Mouse (Mus musculus): ENCODE results near the gene Cdc16. TPM values are rescaled to one million over a fixed set of nuclear protein-coding genes. Genes with fewer than 3 reads are reported as not detected.

Cdc16 gene
- total RNA-seq, 2 experiments from 2014 or later = 68.6 to 83.2 TPM

DNA sequence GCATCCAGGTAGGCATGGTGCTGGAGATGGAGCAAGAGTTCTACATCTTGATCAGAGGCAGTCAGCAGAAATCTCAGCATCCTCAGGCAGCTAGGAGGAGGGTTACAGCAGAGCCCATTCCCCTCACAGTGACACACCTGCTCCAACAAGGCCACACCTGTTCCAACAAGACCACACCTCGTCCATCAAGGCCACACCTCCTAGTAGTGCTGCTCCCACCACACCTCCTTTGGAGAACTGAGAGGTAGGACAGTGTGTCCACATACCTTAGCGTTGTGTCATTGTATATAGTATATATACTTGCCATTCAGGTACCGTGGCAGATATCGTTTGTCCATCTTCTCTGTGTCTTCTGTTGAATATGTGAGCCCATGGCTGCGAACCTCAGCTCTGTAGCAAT, 40.2 kb downstream of the Cdc16 start:
- no peak for ATAC-seq (replicated peaks; ENCODE audit: poor library complexity, severe bottlenecking)

- no peak for ATAC-seq (replicated peaks; ENCODE audit: poor library complexity, severe bottlenecking)
These were observed 42.1 kb downstream of the Cdc16 start for GRCm38 (mm10) chr8:13799566-13799965.

DNA sequence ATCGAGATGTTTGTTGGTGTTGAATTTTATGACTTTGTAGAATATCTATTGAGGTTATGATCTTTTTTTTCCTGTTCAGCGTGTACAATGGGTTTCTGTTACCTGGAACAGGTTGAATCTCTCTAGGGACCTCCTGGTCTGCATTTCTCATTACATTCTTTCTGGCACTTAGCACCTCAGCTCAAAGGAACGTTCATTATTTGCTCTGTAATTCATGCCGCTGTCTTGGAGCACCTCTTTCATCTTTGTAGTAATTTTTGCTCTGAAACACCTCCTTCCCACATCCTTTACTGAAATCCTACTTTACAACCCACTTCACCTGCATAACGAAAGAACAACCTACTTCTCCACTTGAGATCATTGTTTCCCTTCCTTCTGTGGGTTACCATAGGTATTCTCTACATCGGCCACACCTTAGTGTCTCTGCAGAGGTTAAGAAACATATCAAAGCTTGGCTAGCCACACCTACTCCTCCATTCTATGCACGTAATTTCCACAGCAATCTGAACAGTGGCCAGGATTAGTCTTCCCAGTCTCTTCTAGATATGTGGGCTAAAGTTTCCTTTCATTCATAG, 71.2 kb downstream of the Cdc16 start:
- ATAC-seq (replicated peaks; ENCODE audit: poor library complexity, severe bottlenecking) = no peak

Other genes with a start within 250 kb of the Cdc16 start
- gene 1700029H14Rik, start 195.2 kb upstream of the Cdc16 start, total RNA-seq (2014; fragmentation: Nextera tagmentation) = not detected in 2 replicates
- gene 1700029H14Rik, start 195.2 kb upstream of the Cdc16 start, total RNA-seq (2017) = not detected in 2 replicates
- 52.5 and 55.5 TPM in 2 replicates for gene Rasa3, start 80.1 kb upstream of the Cdc16 start, total RNA-seq (2014; fragmentation: Nextera tagmentation)
- 53.3 and 54.4 TPM in 2 replicates for gene Rasa3, start 80.1 kb upstream of the Cdc16 start, total RNA-seq (2017)
- gene Cfap97d2, start 51.8 kb upstream of the Cdc16 start, total RNA-seq (2014; fragmentation: Nextera tagmentation) = not detected in 2 replicates
- gene Cfap97d2, start 51.8 kb upstream of the Cdc16 start, total RNA-seq (2017) = not detected in 2 replicates
- 16.3 and 23.5 TPM in 2 replicates for gene Upf3a, start 27.9 kb downstream of the Cdc16 start, total RNA-seq (2014; fragmentation: Nextera tagmentation)
- 24.0 and 24.7 TPM in 2 replicates for gene Upf3a, start 27.9 kb downstream of the Cdc16 start, total RNA-seq (2017)
- not detected in 2 replicates for gene AF366264, start 80.7 kb downstream of the Cdc16 start, total RNA-seq (2014; fragmentation: Nextera tagmentation)
- gene AF366264, start 80.7 kb downstream of the Cdc16 start, total RNA-seq (2017) = not detected in 2 replicates
- 29.9 and 30.3 TPM in 2 replicates for gene Champ1, start 112.0 kb downstream of the Cdc16 start, total RNA-seq (2014; fragmentation: Nextera tagmentation)
- 32.0 and 37.2 TPM in 2 replicates for gene Champ1, start 112.0 kb downstream of the Cdc16 start, total RNA-seq (2017)
- gene Coprs, start 132.6 kb downstream of the Cdc16 start, total RNA-seq (2014; fragmentation: Nextera tagmentation) = 23.5 and 24.3 TPM in 2 replicates
- 8.1 and 15.4 TPM in 2 replicates for gene Coprs, start 132.6 kb downstream of the Cdc16 start, total RNA-seq (2017)